Mouse (Mus musculus) G1E (cell line): ENCODE measurements around the gene Primpol.

Source experiments
- CTCF ChIP-seq: IDR thresholded peaks from 2 replicates; pipeline ENCODE4 v1.5.1; 2012; ENCODE audit warnings: low read depth, low read length, inconsistent platforms, mixed read lengths
- GATA1 ChIP-seq: IDR thresholded peaks from 2 replicates; pipeline ENCODE4 v1.6.1; 2012; ENCODE audit warnings: borderline replicate concordance, low read length, inconsistent platforms, mixed read lengths
- GATA2 ChIP-seq: IDR thresholded peaks from 2 replicates; pipeline ENCODE4 v1.6.1; 2012; ENCODE audit warnings: low read depth, low read length, inconsistent platforms, borderline replicate concordance
- POLR2AphosphoS5 ChIP-seq: IDR thresholded peaks from 2 replicates; pipeline ENCODE4 v1.6.1; 2012; ENCODE audit warnings: low read depth, low read length, inconsistent platforms; ENCODE audit not compliant: insufficient replicate concordance
- TAL1 ChIP-seq: conservative IDR thresholded peaks from 2 replicates; pipeline ENCODE4 v1.6.1; 2012; ENCODE audit warnings: low read depth, low read length, inconsistent platforms, mixed read lengths

DNA sequence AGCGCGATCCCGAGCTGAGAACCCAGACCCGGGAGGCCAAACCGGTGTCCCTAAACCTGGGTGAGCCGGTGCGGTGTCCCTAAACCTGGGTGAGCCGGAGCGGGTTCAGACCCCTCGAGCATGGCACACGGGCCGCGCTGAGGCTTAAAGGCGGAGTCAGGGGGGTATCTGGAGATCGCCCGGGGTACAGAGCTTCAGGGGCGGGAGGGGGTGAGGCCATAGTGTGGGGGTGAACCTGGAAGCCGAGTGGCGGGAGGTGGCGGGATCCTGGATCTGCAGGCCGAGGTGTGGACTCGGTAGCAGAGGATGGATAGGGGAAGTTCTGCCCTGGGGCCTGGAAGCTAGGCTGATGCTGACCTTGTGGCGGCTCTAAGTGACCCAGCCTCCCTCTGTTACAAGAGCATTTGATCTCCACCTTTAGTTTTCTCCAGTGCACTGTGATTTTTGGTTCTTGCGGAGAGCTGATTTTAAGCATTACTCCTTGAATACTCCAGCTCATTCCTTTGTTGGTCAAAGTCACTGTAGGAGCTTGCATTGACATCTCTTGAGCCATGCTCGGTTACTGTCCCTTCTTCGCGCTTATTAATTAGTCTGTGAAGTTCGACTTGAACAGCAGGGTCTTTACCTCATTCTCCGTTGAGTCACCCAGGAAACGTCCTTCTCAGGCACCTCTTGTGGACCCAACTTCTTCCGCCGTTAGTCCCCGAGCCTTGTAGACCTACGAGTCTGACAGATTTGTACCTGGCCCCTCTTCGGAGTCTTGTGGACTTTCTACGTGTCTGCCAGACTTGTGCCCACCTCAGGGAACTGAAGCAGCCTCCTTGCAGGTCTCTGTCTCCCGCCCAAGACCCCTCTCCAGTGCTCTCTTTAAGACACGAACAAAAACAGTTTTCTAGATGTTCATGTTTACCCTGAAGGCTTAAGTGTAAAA is 943 bp upstream of the Primpol start:
- TF ChIP-seq TAL1 (no peak), CTCF (no peak), GATA1 (no peak), POLR2AphosphoS5 (no peak), GATA2 (no peak)
